Mouse (Mus musculus): ENCODE data around the gene Mettl7a1. TPM values are rescaled to one million over a fixed set of nuclear protein-coding genes. Genes with fewer than 3 reads are reported as not detected.
"Not testable (repeated sequence)": the region's sequence is repeated elsewhere in the genome, so short reads cannot be mapped to it uniquely, and the experiment has no call there.

Gene Mettl7a1
- 3.7 and 4.8 TPM in 2 replicates for polyA plus RNA-seq (2015; fragmentation: Nextera tagmentation; extraction: Ambion mirVana)

DNA sequence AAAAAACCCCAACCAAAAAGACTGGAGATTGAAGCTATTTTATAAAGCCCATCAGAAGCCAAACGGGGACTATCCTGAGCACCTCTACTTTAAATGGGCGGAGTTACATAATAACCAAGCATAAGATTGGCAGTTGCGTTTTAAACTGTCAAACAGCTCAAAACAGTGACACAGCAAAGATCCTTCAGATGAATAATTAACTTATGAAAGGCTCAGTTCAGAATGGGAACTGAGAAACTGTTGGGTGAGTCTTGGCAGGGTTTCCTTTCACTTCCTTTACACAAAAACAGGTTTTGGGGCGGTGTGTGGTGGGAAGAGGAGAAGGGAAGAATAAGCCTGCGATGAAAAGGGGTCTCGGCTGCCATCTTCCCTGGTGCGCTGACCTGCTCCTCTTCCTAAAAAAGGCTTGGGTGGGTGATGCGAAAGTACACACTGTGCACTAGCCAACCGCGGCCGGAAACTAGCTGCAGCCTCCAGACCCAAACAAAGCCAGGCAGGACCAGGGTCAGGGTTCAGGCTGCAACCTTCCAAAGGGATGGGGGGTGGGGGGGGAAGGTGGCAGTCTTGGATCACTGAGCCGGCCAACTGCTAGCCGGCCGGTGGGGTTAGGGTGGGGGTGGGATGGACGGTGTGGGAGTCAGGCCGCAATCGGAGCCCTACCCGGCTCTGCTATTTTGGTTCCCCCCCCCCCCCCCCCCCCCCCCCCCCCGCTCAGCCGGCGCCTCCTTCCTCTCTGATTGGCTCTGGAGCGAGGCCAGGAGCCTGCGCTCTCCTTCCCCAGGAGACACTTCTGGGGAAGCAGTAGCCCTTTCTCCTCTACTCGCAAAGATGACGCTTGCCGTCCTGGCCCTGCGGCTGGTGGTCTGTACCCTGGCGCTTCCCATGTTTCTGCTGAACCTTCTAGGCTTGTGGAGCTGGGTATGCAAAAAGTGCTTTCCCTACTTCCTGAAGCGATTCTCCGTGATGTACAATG, at the start of gene Mettl7a1:
Mettl7a1 (plus strand) TSS at position 122 of the 973 bp plus-strand sequence.
- peak within 1 kb of the TSS; percentile 78 for H3K4me2 ChIP-seq (ENCODE audit: low read length)
- ATAC-seq = peak; percentile 81
- H3K4me3 ChIP-seq (ENCODE audit: low read depth, low read length) = peak within 1 kb of the TSS; percentile 53
- H3K9ac ChIP-seq (ENCODE audit: low read depth, low read length) = peak within 1 kb of the TSS; percentile 78
- no peaks in the 10 kb centered on the region for H3K36me3 ChIP-seq (ENCODE audit: control insufficient read depth, insufficient read depth, low read length)
- no peaks in the 10 kb centered on the region for H3K9me3 ChIP-seq (replicated peaks; ENCODE audit: control insufficient read depth, low read length, poor library complexity, severe bottlenecking)
- peaks cover 8% of the 10 kb centered on the region for H3K4me1 ChIP-seq (ENCODE audit: control insufficient read depth, insufficient read depth, low read length)
- H3K27ac ChIP-seq (ENCODE audit: low read length) = peak within 1 kb of the TSS; percentile 89
- H3K27me3 ChIP-seq (ENCODE audit: control insufficient read depth, insufficient read depth, low read depth, low read length) = no peaks in the 10 kb centered on the region
- 2% methylated on average over 21 of the region's 30 CpGs for WGBS

DNA sequence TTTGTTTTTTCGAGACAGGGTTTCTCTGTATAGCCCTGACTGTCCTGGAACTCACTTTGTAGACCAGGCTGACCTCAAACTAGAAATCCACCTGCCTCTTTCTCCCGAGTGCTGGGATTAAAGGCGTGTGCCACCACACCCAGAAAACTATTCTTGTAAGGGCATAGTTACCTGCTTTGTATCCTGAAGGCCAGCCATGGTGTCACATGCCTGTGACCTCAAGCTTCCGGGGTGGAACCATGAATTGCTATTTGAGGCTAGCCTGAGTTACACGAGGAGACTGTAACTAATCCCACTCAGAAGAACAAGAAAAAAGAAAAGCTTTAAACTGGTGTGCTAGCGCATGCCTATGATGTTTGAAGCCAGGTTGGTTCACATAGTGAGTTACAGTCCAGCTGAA, 47.6 kb upstream of the Mettl7a1 start:
- Histone ChIP-seq H3K4me2 (ENCODE audit: low read length) (no peak overlapping the region), H3K36me3 (ENCODE audit: control insufficient read depth, insufficient read depth, low read length) (peaks cover 45% of the 10 kb centered on the region), H3K4me3 (ENCODE audit: low read depth, low read length) (no peak overlapping the region), H3K27ac (ENCODE audit: low read length) (no peak overlapping the region), H3K4me1 (ENCODE audit: control insufficient read depth, insufficient read depth, low read length) (no peaks in the 10 kb centered on the region), H3K27me3 (ENCODE audit: control insufficient read depth, insufficient read depth, low read depth, low read length) (no peaks in the 10 kb centered on the region), H3K9ac (ENCODE audit: low read depth, low read length) (no peak overlapping the region), H3K9me3 (replicated peaks; ENCODE audit: control insufficient read depth, low read length, poor library complexity, severe bottlenecking) (no peaks in the 10 kb centered on the region)
- 88% methylated on average over 6 of the region's 6 CpGs for WGBS
- ATAC-seq = no peak

DNA sequence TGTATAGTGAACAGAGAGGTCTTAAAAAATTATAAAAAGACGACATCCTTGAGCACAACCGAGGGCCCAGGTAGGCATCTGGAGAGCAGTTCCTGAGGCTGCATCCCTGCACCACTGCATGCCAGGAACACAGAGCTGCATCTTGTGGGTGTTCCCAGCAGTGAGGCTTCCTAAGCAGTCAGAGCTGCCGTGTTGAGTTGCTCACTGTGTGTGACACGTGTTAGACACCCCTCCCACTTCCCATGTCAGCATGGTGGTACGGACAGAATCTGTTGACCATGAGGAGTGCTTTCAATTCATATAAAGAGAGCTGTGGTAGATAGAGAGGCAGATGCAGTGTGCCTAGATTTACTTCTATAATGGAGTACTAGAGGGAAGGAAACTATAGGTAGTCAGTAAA, 46.6 kb upstream of the Mettl7a1 start:
- 86% methylated on average over 5 of the region's 5 CpGs for WGBS
- Histone ChIP-seq H3K27ac (ENCODE audit: low read length) (no peak overlapping the region), H3K27me3 (ENCODE audit: control insufficient read depth, insufficient read depth, low read depth, low read length) (no peaks in the 10 kb centered on the region), H3K36me3 (ENCODE audit: control insufficient read depth, insufficient read depth, low read length) (peaks cover 45% of the 10 kb centered on the region), H3K4me2 (ENCODE audit: low read length) (no peak overlapping the region), H3K4me3 (ENCODE audit: low read depth, low read length) (no peak overlapping the region), H3K4me1 (ENCODE audit: control insufficient read depth, insufficient read depth, low read length) (no peaks in the 10 kb centered on the region), H3K9me3 (replicated peaks; ENCODE audit: control insufficient read depth, low read length, poor library complexity, severe bottlenecking) (no peaks in the 10 kb centered on the region), H3K9ac (ENCODE audit: low read depth, low read length) (no peak overlapping the region)
- no peak for ATAC-seq

DNA sequence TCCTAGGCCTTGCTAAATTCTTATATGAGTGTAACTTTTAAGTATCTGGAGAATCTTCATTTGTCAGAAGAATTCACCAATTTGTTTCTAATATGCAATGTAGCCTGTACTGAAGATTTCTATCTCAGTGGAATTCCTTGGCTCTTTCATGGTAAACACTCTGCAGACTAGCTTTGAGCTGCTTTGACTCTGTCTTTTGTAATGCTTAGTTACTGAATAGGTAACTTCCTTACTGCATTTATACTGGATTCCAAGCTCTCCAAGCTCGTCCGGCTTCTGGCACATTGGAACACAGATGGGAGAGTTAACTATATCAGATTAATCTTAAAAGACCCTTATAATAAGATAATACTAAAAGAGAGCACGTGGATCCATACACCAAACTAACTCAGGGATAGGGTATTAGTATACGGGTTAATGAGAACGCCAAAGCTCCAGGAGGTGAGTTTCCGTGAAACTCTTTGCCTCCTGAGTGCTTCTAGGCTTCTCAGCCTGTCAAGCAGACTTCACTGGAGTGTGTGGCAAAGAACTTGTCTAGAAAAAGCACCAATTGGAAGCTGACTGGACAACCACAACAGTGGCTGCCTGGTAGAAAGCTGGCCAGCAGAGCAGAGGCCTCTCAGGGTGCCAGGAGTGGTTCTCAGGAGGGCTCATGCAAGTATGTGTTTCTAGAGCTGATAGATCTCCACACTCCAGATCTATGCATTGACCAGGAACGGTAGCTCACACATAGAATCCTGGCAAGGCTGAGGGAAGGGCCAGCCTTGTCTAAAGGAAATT, 45.1 kb upstream of the Mettl7a1 start:
- Histone ChIP-seq H3K36me3 (ENCODE audit: control insufficient read depth, insufficient read depth, low read length) (peaks cover 33% of the 10 kb centered on the region), H3K27ac (ENCODE audit: low read length) (no peak overlapping the region), H3K4me3 (ENCODE audit: low read depth, low read length) (no peak overlapping the region), H3K27me3 (ENCODE audit: control insufficient read depth, insufficient read depth, low read depth, low read length) (no peaks in the 10 kb centered on the region), H3K9me3 (replicated peaks; ENCODE audit: control insufficient read depth, low read length, poor library complexity, severe bottlenecking) (no peaks in the 10 kb centered on the region), H3K4me1 (ENCODE audit: control insufficient read depth, insufficient read depth, low read length) (no peaks in the 10 kb centered on the region), H3K9ac (ENCODE audit: low read depth, low read length) (no peak overlapping the region), H3K4me2 (ENCODE audit: low read length) (no peak overlapping the region)
- WGBS = 92% methylated on average over 7 of the region's 7 CpGs
- no peak for ATAC-seq

DNA sequence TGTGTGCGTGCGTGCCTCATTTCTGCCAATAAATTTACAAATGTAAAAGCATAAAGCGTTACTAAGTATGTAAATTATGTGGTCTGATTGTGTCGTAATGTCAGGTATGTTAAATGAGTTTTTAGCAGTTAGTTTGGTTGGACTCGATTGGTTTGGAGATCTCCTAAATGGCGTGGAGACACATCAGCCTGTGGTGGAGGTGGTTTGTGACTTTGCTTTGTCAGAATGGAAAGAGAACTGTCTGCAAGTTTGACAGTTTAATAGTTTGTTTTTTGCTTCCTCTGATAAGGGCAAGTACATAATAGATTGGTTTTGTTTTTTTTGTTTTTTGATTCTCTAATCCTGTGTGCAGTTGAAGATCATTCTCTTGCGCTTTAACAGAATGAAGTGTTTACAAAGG, 43.6 kb upstream of the Mettl7a1 start:
- H3K27ac ChIP-seq (ENCODE audit: low read length); H3K4me3 ChIP-seq (ENCODE audit: low read depth, low read length); H3K4me2 ChIP-seq (ENCODE audit: low read length); H3K4me1 ChIP-seq (ENCODE audit: control insufficient read depth, insufficient read depth, low read length); H3K9me3 ChIP-seq (replicated peaks; ENCODE audit: control insufficient read depth, low read length, poor library complexity, severe bottlenecking); H3K9ac ChIP-seq (ENCODE audit: low read depth, low read length); H3K27me3 ChIP-seq (ENCODE audit: control insufficient read depth, insufficient read depth, low read depth, low read length); ATAC-seq: not testable (repeated sequence)
- H3K36me3 ChIP-seq (ENCODE audit: control insufficient read depth, insufficient read depth, low read length) = peaks cover 20% of the 10 kb centered on the region
- 93% methylated on average over 7 of the region's 7 CpGs for WGBS

DNA sequence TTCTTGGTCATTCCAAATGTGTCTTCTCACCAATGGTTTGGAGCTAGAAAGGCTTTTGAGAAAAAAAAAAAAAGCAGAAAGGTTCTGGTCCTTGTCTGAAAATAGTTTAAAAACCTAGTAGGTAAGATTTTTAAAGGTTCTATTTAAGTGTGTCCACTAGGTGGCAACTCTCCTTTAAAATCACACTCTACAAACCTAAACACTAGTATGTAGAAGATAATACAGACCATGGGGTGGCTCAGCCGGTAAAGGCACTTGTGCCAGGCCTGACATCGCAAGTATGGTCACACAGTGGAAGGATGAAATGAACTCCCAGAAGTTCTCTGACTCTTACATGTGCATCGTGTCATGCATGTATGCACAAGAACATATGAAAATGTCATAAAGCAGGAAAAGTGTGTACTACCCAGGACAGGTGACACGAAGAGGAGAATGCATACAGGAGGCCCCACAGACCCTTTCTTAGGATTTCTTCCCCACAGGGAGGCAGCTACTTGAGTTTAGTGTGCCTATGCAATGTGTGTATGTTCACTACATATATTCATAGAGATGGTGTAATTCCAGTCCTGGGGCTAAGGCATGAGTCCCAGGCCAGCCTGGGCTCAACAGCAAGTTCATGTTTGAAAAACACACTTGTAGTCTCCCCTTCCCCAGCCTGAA, 40.6 kb upstream of the Mettl7a1 start:
- H3K27ac ChIP-seq (ENCODE audit: low read length) = no peak overlapping the region
- 13% methylated on average over 4 of the region's 4 CpGs for WGBS
- peaks cover 9% of the 10 kb centered on the region for H3K36me3 ChIP-seq (ENCODE audit: control insufficient read depth, insufficient read depth, low read length)
- no peak overlapping the region for H3K4me3 ChIP-seq (ENCODE audit: low read depth, low read length)
- no peaks in the 10 kb centered on the region for H3K9me3 ChIP-seq (replicated peaks; ENCODE audit: control insufficient read depth, low read length, poor library complexity, severe bottlenecking)
- ATAC-seq = 0 out of 2 replicates have a peak, but pooled peaks have one; percentile 48
- no peak overlapping the region for H3K9ac ChIP-seq (ENCODE audit: low read depth, low read length)
- no peak overlapping the region for H3K4me2 ChIP-seq (ENCODE audit: low read length)
- H3K27me3 ChIP-seq (ENCODE audit: control insufficient read depth, insufficient read depth, low read depth, low read length) = no peaks in the 10 kb centered on the region
- H3K4me1 ChIP-seq (ENCODE audit: control insufficient read depth, insufficient read depth, low read length) = no peaks in the 10 kb centered on the region

DNA sequence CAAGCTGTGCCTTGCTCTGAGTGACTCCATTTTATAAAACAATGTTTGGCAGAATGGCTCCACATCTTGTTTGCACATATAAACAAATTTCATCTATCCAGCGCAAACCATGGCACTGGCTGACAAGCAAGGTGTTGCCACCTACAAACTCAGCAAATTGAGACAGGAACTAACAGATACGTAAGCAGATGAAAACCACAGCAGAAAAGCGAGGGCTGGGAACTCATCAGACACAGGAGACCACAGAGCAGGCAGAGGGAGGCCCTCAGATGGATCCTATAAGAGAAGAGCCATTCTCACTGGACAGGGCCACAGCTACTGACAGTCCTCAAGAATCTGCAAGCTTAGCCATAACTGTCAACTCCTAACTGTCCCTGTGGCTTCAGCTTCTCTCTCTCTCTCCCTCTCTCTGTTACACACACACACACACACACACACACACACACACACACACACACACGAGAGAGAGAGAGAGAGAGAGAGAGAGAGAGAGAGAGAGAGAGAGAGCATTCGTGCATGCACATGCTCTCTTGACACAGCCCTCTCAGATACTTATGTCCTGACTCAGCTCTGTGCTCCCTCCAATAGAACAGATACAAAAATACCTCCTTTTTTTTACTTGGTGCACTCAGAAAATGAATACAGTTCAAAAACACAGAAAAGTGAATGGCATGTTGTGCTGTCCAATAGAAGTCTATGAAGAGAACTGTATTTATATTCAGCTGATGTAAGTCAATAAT, 38.2 kb upstream of the Mettl7a1 start:
- H3K4me2 ChIP-seq (ENCODE audit: low read length) = no peak overlapping the region
- no peak overlapping the region for H3K9ac ChIP-seq (ENCODE audit: low read depth, low read length)
- no peak overlapping the region for H3K27ac ChIP-seq (ENCODE audit: low read length)
- no peaks in the 10 kb centered on the region for H3K27me3 ChIP-seq (ENCODE audit: control insufficient read depth, insufficient read depth, low read depth, low read length)
- WGBS = 87% methylated on average over 4 of the region's 5 CpGs
- ATAC-seq = no peak
- no peak overlapping the region for H3K4me3 ChIP-seq (ENCODE audit: low read depth, low read length)
- H3K36me3 ChIP-seq (ENCODE audit: control insufficient read depth, insufficient read depth, low read length) = peaks cover 4% of the 10 kb centered on the region; the same call in 1 of the 2 replicates
- H3K4me1 ChIP-seq (ENCODE audit: control insufficient read depth, insufficient read depth, low read length) = no peaks in the 10 kb centered on the region
- no peaks in the 10 kb centered on the region for H3K9me3 ChIP-seq (replicated peaks; ENCODE audit: control insufficient read depth, low read length, poor library complexity, severe bottlenecking)

DNA sequence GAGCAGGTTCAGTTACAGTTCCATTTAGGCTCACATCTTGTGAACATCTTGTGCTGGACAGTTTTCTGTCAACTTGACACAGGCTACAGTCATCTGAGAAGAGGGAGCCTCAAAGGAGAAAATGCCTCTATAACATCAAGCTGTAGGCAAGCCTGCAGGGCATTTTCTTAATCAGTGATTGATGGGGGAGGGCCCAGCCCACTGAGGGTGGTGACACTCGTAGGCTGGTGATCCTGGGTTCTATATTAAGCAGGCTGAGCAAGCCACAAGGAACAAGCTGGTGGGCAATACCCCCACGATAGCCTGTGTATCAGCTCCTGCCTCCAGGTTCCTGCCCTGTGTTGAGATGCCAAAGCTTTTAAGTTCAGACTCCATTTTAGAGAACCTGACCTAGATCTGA, 35.0 kb upstream of the Mettl7a1 start:
- ATAC-seq = no peak

More for the DNA sequence above, 35.0 kb upstream of the Mettl7a1 start:
- Histone ChIP-seq H3K9ac (ENCODE audit: low read depth, low read length) (no peak overlapping the region), H3K27me3 (ENCODE audit: control insufficient read depth, insufficient read depth, low read depth, low read length) (no peaks in the 10 kb centered on the region), H3K4me1 (ENCODE audit: control insufficient read depth, insufficient read depth, low read length) (no peaks in the 10 kb centered on the region), H3K4me3 (ENCODE audit: low read depth, low read length) (no peak overlapping the region), H3K36me3 (ENCODE audit: control insufficient read depth, insufficient read depth, low read length) (no peaks in the 10 kb centered on the region), H3K27ac (ENCODE audit: low read length) (no peak overlapping the region), H3K4me2 (ENCODE audit: low read length) (no peak overlapping the region), H3K9me3 (replicated peaks; ENCODE audit: control insufficient read depth, low read length, poor library complexity, severe bottlenecking) (0 out of 2 replicates have a peak, but pooled peaks cover 2% of the 10 kb centered on the region)
- WGBS = 82% methylated on average over 2 of the region's 2 CpGs
